Mouse (Mus musculus) olfactory bulb, adult 2 months (tissue): Measurements from ENCODE around the gene Kcnj12.

Experiments
- CTCF ChIP-seq: fragments of 200-500 bp; IDR thresholded peaks from 2 replicates; pipeline ENCODE4 v1.5.1; 2012; ENCODE audit warnings: low read depth, mild to moderate bottlenecking, low read length, moderate library complexity; ENCODE audit not compliant: insufficient read depth
- POLR2A ChIP-seq: fragments of 200-500 bp; IDR thresholded peaks from 2 replicates; pipeline ENCODE4 v1.6.1; 2012; ENCODE audit warnings: mild to moderate bottlenecking, low read depth, low read length, moderate library complexity; ENCODE audit not compliant: insufficient read depth

- TF ChIP-seq POLR2A (no peak), CTCF (no peak)
These were observed 22.4 kb downstream of the Kcnj12 start for GRCm38 (mm10) chr11:61044741-61045140.
